Mouse (Mus musculus) lung, postnatal 14 days (tissue): ENCODE measurements around the gene Trim9.
A peak's percentile ranks its signal among the peaks of the same experiment; 100 is the strongest.

Experiments
- DNase-seq: peaks from one replicate; pipeline ENCODE4 v3.0.0; 2021

Trim9 gene

GRCm38 (mm10) chr12:70249616-70250157, 97.7 kb downstream of the Trim9 start:
- no peak for DNase-seq

GRCm38 (mm10) chr12:70247683-70248474, 99.5 kb downstream of the Trim9 start:
- DNase-seq = no peak

GRCm38 (mm10) chr12:70242550-70242949, 104.9 kb downstream of the Trim9 start:
- DNase-seq = no peak

GRCm38 (mm10) chr12:70239741-70240140, 107.7 kb downstream of the Trim9 start:
- no peak for DNase-seq

- DNase-seq = no peak
Measured at GRCm38 (mm10) chr12:70238604-70239003, 108.8 kb downstream of the Trim9 start.

GRCm38 (mm10) chr12:70234938-70235484, 112.4 kb downstream of the Trim9 start:
- DNase-seq = peak; percentile 83

GRCm38 (mm10) chr12:70234411-70234810, 113.0 kb downstream of the Trim9 start:
- DNase-seq = peak; percentile 61

- no peak for DNase-seq
Measured at GRCm38 (mm10) chr12:70233637-70234315, 113.6 kb downstream of the Trim9 start.

- DNase-seq = no peak
Measured at GRCm38 (mm10) chr12:70232020-70232544, 115.3 kb downstream of the Trim9 start.

GRCm38 (mm10) chr12:70231294-70231693, 116.1 kb downstream of the Trim9 start, which contains the start of gene Pygl:
Pygl (minus strand) TSS chr12:70231488.
- DNase-seq = no peak

GRCm38 (mm10) chr12:70228155-70228554, 119.3 kb downstream of the Trim9 start:
- DNase-seq = no peak

GRCm38 (mm10) chr12:70227121-70227932, 120.1 kb downstream of the Trim9 start:
- DNase-seq = peak; percentile 87

GRCm38 (mm10) chr12:70226655-70227054, 120.8 kb downstream of the Trim9 start:
- DNase-seq = no peak

GRCm38 (mm10) chr12:70223331-70223730, 124.1 kb downstream of the Trim9 start:
- DNase-seq = no peak

- DNase-seq = no peak
Measured at GRCm38 (mm10) chr12:70221425-70221824, 126.0 kb downstream of the Trim9 start.

GRCm38 (mm10) chr12:70218795-70219540, 128.4 kb downstream of the Trim9 start:
- no peak for DNase-seq

GRCm38 (mm10) chr12:70216229-70216800, 131.1 kb downstream of the Trim9 start:
- no peak for DNase-seq

- no peak for DNase-seq
Measured at GRCm38 (mm10) chr12:70214281-70214680, 133.1 kb downstream of the Trim9 start.

GRCm38 (mm10) chr12:70213601-70214000, 133.8 kb downstream of the Trim9 start:
- no peak for DNase-seq

GRCm38 (mm10) chr12:70212501-70212900, 134.9 kb downstream of the Trim9 start:
- DNase-seq = no peak

GRCm38 (mm10) chr12:70208214-70208613, 139.2 kb downstream of the Trim9 start:
- no peak for DNase-seq
